Mouse (Mus musculus): ENCODE data around the gene Slc25a51.

DNA sequence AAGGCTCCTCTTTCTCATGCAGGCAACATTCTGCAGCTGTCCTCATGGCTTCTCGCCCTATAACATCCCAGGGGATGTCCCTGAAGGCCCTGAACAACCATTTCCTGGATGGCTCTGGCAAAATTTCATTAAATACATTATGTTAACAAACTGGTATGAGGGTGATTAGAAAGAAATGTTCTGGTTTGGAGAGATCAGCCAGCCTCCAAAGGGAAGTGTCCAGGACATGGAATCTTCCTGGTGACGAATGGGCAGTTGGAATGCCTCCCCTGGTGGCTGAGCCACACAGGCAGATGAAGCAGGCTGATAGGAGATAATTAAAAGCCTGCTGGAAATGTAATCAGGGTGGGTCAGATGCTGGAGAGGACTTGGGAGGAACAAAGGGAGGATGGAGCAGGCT lies 27.3 kb upstream of the Slc25a51 start:
- TF ChIP-seq POLR2A (IDR thresholded peaks at IDR 0.05; ENCODE audit: extremely low read depth, insufficient read depth, low read length): no peak
- no peak for TF ChIP-seq CTCF (IDR thresholded peaks at IDR 0.05; ENCODE audit: extremely low read depth, insufficient read depth, low read length)
